Mouse (Mus musculus): ENCODE measurements around the gene Sec11a. TPM values are rescaled to one million over a fixed set of nuclear protein-coding genes. Genes with fewer than 3 reads are reported as not detected.

Sec11a gene
- polyA plus RNA-seq, 1 experiment = 177 TPM

GRCm38 (mm10) chr7:80864831-80865230, 82.7 kb downstream of the Sec11a start:
- H3K4me1 ChIP-seq (ENCODE audit: control insufficient read depth, insufficient read depth, low read length) = peaks cover 2% of the 10 kb centered on the region; the same call in 1 of the 2 replicates
- no peak overlapping the region for H3K4me3 ChIP-seq (ENCODE audit: insufficient read depth, low read length)
- H3K27ac ChIP-seq (ENCODE audit: insufficient read depth, low read length) = no peak overlapping the region
- TF ChIP-seq POLR2A (IDR thresholded peaks at IDR 0.05; ENCODE audit: low read depth, low read length) = no peak

GRCm38 (mm10) chr7:80864151-80864550, 83.4 kb downstream of the Sec11a start:
- no peak overlapping the region for H3K27ac ChIP-seq (ENCODE audit: insufficient read depth, low read length)
- H3K4me1 ChIP-seq (ENCODE audit: control insufficient read depth, insufficient read depth, low read length) = peaks cover 2% of the 10 kb centered on the region; the same call in 1 of the 2 replicates
- H3K4me3 ChIP-seq (ENCODE audit: insufficient read depth, low read length) = no peak overlapping the region
- TF ChIP-seq CTCF (IDR thresholded peaks at IDR 0.05; ENCODE audit: borderline replicate concordance, insufficient read depth, low read length) (no peak), POLR2A (IDR thresholded peaks at IDR 0.05; ENCODE audit: low read depth, low read length) (no peak)

GRCm38 (mm10) chr7:80863520-80863919, 84.1 kb downstream of the Sec11a start:
- Histone ChIP-seq H3K4me1 (ENCODE audit: control insufficient read depth, insufficient read depth, low read length) (peaks cover 2% of the 10 kb centered on the region; the same call in 1 of the 2 replicates), H3K27ac (ENCODE audit: insufficient read depth, low read length) (no peak overlapping the region), H3K4me3 (ENCODE audit: insufficient read depth, low read length) (no peak overlapping the region)
- TF ChIP-seq POLR2A (IDR thresholded peaks at IDR 0.05; ENCODE audit: low read depth, low read length) (no peak), CTCF (IDR thresholded peaks at IDR 0.05; ENCODE audit: borderline replicate concordance, insufficient read depth, low read length) (no peak)

- Histone ChIP-seq H3K4me1 (ENCODE audit: control insufficient read depth, insufficient read depth, low read length) (peaks cover 2% of the 10 kb centered on the region; the same call in 1 of the 2 replicates), H3K27ac (ENCODE audit: insufficient read depth, low read length) (no peak overlapping the region), H3K4me3 (ENCODE audit: insufficient read depth, low read length) (no peak overlapping the region)
- TF ChIP-seq CTCF (IDR thresholded peaks at IDR 0.05; ENCODE audit: borderline replicate concordance, insufficient read depth, low read length) (no peak), POLR2A (IDR thresholded peaks at IDR 0.05; ENCODE audit: low read depth, low read length) (no peak)
These were observed 85.1 kb downstream of the Sec11a start for GRCm38 (mm10) chr7:80862475-80862874.

DNA sequence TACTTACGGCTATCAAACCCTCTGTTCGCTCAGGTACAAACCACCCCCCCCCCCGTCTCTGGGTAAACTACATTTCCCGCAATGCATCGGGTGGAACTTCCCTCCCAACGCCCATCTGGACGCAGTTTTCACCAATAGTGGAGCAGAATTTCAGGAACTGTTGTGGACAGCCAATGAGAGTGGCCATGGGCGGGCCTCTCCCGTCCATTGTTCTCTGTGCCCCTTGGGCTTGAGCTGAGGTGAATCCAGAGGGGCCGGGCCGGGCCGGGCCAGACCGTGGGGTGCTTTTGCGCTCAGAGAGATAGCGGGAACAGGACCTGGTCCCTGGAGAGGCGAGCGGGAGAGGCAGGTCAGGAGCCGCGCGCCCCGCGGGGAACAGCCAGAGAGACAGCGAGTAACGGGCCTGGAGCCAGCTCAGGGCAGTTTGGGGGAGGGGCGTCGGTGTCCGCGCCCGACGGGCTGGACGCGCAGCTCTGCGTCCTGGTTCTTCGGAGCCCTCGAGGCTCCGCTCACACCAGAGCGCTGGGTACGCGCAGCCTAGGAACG, 86.8 kb downstream of the Sec11a start, which contains the start of gene Zscan2:
Gene Zscan2 (plus strand): TSS at position 192 of the 546 bp plus-strand sequence.
- peak; percentile 76 for TF ChIP-seq POLR2A (IDR thresholded peaks at IDR 0.05; ENCODE audit: low read depth, low read length)
- no peak for TF ChIP-seq CTCF (IDR thresholded peaks at IDR 0.05; ENCODE audit: borderline replicate concordance, insufficient read depth, low read length)
- Histone ChIP-seq H3K4me3 (ENCODE audit: insufficient read depth, low read length) (peak within 1 kb of the TSS; percentile 85), H3K27ac (ENCODE audit: insufficient read depth, low read length) (no peak within 1 kb of the TSS), H3K4me1 (ENCODE audit: control insufficient read depth, insufficient read depth, low read length) (no peaks in the 10 kb centered on the region)

- Histone ChIP-seq H3K4me1 (ENCODE audit: control insufficient read depth, insufficient read depth, low read length) (no peaks in the 10 kb centered on the region), H3K27ac (ENCODE audit: insufficient read depth, low read length) (no peak overlapping the region), H3K4me3 (ENCODE audit: insufficient read depth, low read length) (peak overlapping the region; percentile 60)
- TF ChIP-seq POLR2A (IDR thresholded peaks at IDR 0.05; ENCODE audit: low read depth, low read length) (no peak), CTCF (IDR thresholded peaks at IDR 0.05; ENCODE audit: borderline replicate concordance, insufficient read depth, low read length) (no peak)
These were observed 87.4 kb downstream of the Sec11a start for GRCm38 (mm10) chr7:80860227-80860626.

DNA sequence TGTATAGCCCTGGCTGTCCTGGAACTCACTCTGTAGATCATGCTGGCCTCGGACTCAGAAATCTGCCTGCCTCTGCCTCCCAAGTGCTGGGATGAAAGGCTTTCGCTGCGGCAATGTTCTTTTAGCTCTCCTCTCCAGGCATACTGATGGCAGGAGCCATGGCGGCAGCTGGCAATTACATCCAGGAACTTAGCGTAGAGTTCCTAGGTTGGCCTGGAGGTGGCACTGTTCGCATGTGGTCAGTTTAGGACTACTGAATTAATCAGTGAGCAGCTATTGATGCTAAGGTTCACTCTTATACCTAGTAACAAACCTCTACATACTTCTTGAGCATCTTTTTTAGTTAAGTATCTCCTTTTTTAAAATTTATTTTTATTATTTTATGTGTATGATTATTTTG, 90.4 kb downstream of the Sec11a start:
- H3K27ac ChIP-seq (ENCODE audit: insufficient read depth, low read length) = no peak overlapping the region
- TF ChIP-seq CTCF (IDR thresholded peaks at IDR 0.05; ENCODE audit: borderline replicate concordance, insufficient read depth, low read length) (peak; percentile 71; the same call in 1 of the 2 replicates), POLR2A (IDR thresholded peaks at IDR 0.05; ENCODE audit: low read depth, low read length) (no peak)
- H3K4me1 ChIP-seq (ENCODE audit: control insufficient read depth, insufficient read depth, low read length) = no peaks in the 10 kb centered on the region

DNA sequence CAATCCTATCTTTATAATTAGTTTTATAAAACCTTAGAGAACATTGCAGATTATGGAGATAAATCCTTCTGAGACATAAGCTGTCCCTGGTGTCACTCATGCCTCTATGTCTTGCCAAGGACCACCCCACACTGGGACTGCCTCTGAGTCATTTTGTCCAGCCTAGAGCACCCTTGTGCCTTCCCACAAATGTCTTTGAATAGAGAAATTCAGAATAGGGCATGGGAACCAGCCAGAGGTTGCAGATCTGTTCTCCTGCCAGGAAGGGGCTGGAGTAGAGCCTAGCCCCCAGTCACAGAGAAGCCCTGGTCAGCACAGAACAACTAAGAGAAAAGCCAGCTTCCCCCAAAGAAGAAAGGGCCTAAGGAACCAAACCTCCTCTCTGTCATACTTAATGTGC, 92.3 kb downstream of the Sec11a start:
- Histone ChIP-seq H3K27ac (ENCODE audit: insufficient read depth, low read length) (no peak overlapping the region), H3K4me3 (ENCODE audit: insufficient read depth, low read length) (no peak overlapping the region), H3K4me1 (ENCODE audit: control insufficient read depth, insufficient read depth, low read length) (no peaks in the 10 kb centered on the region)
- no peak for TF ChIP-seq CTCF (IDR thresholded peaks at IDR 0.05; ENCODE audit: borderline replicate concordance, insufficient read depth, low read length)
- TF ChIP-seq POLR2A (IDR thresholded peaks at IDR 0.05; ENCODE audit: low read depth, low read length) = no peak

More for the DNA sequence above, 90.4 kb downstream of the Sec11a start:
- no peak overlapping the region for H3K4me3 ChIP-seq (ENCODE audit: insufficient read depth, low read length)

Other genes with a start within 250 kb of the Sec11a start
- gene Iqgap1, start 121.8 kb downstream of the Sec11a start, polyA plus RNA-seq (2011; ENCODE audit: insufficient read length, low read depth, missing spikeins) = 206 and 311 TPM in 2 replicates
- gene Zscan2, start 86.9 kb downstream of the Sec11a start, polyA plus RNA-seq (2011; ENCODE audit: insufficient read length, low read depth, missing spikeins) = 2.7 and 5.1 TPM in 2 replicates
- 9.3 and 13.0 TPM in 2 replicates for gene Wdr73, start 46.5 kb downstream of the Sec11a start, polyA plus RNA-seq (2011; ENCODE audit: insufficient read length, low read depth, missing spikeins)
- 1.1 and 3.2 TPM in 2 replicates for gene Nmb, start 42.7 kb downstream of the Sec11a start, polyA plus RNA-seq (2011; ENCODE audit: insufficient read length, low read depth, missing spikeins)
- gene Zfp592, start 45.9 kb upstream of the Sec11a start, polyA plus RNA-seq (2011; ENCODE audit: insufficient read length, low read depth, missing spikeins) = 20.1 and 26.5 TPM in 2 replicates
- gene Alpk3, start 109.8 kb upstream of the Sec11a start, polyA plus RNA-seq (2011; ENCODE audit: insufficient read length, low read depth, missing spikeins) = 0.14 TPM in 1 of 2 replicates, not detected in the other
- gene Slc28a1, start 167.0 kb upstream of the Sec11a start, polyA plus RNA-seq (2011; ENCODE audit: insufficient read length, low read depth, missing spikeins) = not detected in 2 replicates